10 mouse cellular contexts compared by ENCODE assay signal in the genomic region with DNA sequence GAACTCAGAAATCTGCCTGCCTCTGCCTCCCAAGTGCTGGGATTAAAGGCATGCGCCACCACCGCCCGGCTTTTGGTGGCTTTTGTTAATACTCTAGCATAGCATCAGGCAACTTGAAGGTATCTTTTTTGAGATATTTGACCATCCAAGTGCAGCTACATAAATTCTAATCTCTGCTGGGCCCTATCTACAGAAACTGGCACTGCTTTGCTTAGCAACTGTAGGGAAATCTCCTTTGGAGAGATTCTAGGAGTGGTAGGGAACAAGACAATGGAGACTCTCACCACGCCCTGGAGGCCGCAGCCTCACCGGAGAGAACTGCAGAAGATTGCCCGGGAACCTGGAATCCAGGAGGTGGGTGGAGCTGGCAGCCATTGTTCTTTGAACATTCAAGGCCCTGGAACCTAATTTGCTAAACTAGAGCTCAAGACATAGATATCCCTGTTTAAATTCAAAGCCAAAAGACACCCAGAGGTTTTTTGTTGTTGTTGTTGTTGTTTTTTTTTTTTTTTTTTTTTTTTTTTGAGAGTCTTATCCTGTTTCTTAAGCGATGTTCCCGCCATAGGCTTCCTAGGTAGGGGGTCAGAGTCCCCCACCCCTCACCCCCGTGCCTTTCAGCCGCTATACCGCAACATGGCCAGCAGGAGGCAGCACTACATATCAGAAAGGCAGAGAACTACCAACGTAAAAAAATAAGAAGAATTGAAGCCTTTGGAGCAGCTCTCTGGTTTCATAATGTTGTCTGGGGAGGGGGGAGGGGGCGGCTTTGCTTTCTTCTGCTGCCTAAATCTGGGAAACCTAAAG. TPM values are rescaled to one million over a fixed set of nuclear protein-coding genes. Genes with fewer than 3 reads are reported as not detected.
A peak's percentile ranks its signal among the peaks of the same experiment; 100 is the strongest.
DNase-seq lines count a peak whose midpoint lies in the region; ATAC-seq and TF ChIP-seq lines count a peak whose summit lies in the region.
"Had no signal": no experiment of that assay in that cellular context is flagged by ENCODE, and none has a peak within 500 bp of the region (broad histone marks: within the 10 kb centered on the region; RNA-seq: fewer than 3 reads in every experiment).

No protein-coding gene starts in this region.

- H3K9me3 ChIP-seq in hindbrain, postnatal 0 days (ENCODE audit: low read length) = no peaks in the 10 kb centered on the region
- H3K9me3 ChIP-seq in hindbrain, embryonic 12.5 days (replicated peaks) = no peaks in the 10 kb centered on the region
- H3K9me3 ChIP-seq: neural tube, embryonic 13.5 days had no signal

- H3K4me3 ChIP-seq in hindbrain, postnatal 0 days (ENCODE audit: low read length) = no peak overlapping the region
- H3K4me3 ChIP-seq in hindbrain, embryonic 12.5 days = no peak overlapping the region
- H3K4me3 ChIP-seq: erythroblast, embryonic 14.5 days; neural tube, embryonic 13.5 days had no signal

- no peaks in the 10 kb centered on the region for H3K27me3 ChIP-seq in hindbrain, postnatal 0 days (ENCODE audit: insufficient read depth, low read length)
- H3K27me3 ChIP-seq in hindbrain, embryonic 12.5 days = no peaks in the 10 kb centered on the region
- H3K27me3 ChIP-seq: neural tube, embryonic 13.5 days had no signal

- H3K9ac ChIP-seq in hindbrain, postnatal 0 days (replicated peaks; ENCODE audit: low read length) = no peak overlapping the region
- no peak overlapping the region for H3K9ac ChIP-seq in hindbrain, embryonic 12.5 days
- H3K9ac ChIP-seq: neural tube, embryonic 13.5 days had no signal

- no peak overlapping the region for H3K27ac ChIP-seq in hindbrain, postnatal 0 days
- H3K27ac ChIP-seq in hindbrain, embryonic 12.5 days = no peak overlapping the region
- H3K27ac ChIP-seq: neural tube, embryonic 13.5 days had no signal

- H3K4me2 ChIP-seq in hindbrain, postnatal 0 days (ENCODE audit: low read depth, low read length) = no peak overlapping the region
- no peak overlapping the region for H3K4me2 ChIP-seq in hindbrain, embryonic 12.5 days (replicated peaks)
- H3K4me2 ChIP-seq: neural tube, embryonic 13.5 days had no signal

- H3K36me3 ChIP-seq in hindbrain, postnatal 0 days (ENCODE audit: insufficient read depth, low read length) = no peaks in the 10 kb centered on the region
- no peaks in the 10 kb centered on the region for H3K36me3 ChIP-seq in hindbrain, embryonic 12.5 days
- H3K36me3 ChIP-seq: neural tube, embryonic 13.5 days had no signal

- WGBS in hindbrain, postnatal 0 days = 42% methylated on average over 14 of the region's 14 CpGs
- WGBS in hindbrain, embryonic 12.5 days = 40% methylated on average over 14 of the region's 14 CpGs

- DNase-seq in hindbrain, postnatal 0 days (ENCODE audit: low spot score) = peak; percentile 36
- DNase-seq in ES-CJ7 (ENCODE audit: low read depth, low spot score) = peak; percentile 85
- DNase-seq in c-Kit-positive CD71-positive TER-119-negative erythroid progenitor cells, embryonic 14.5 days (ENCODE audit: low read depth) = peak; percentile 5
- DNase-seq in kidney, postnatal 10 days = peak; percentile 61
- DNase-seq in ovary, adult 18-20 months (ENCODE audit: low spot score) = no peak

- peak; percentile 70 for TF ChIP-seq CTCF in hindbrain, postnatal 0 days (IDR thresholded peaks at IDR 0.05; ENCODE audit: low read depth)

- H3K4me1 ChIP-seq in hindbrain, postnatal 0 days (ENCODE audit: insufficient read depth, low read length) = no peaks in the 10 kb centered on the region
- no peaks in the 10 kb centered on the region for H3K4me1 ChIP-seq in hindbrain, embryonic 12.5 days
- H3K4me1 ChIP-seq: neural tube, embryonic 13.5 days had no signal

- ATAC-seq in hindbrain, postnatal 0 days = no peak
- no peak for ATAC-seq in hindbrain, embryonic 12.5 days (ENCODE audit: low FRiP score)
- ATAC-seq in megakaryocyte-erythroid progenitor cell, adult 5-6 weeks (replicated peaks; ENCODE audit: low FRiP score, low TSS enrichment, poor library complexity, severe bottlenecking) = peak; percentile 75
- no peak for ATAC-seq in erythroid progenitor cell, adult 5-6 weeks (replicated peaks; ENCODE audit: low FRiP score, poor library complexity, severe bottlenecking)

RNA-seq across cellular contexts. Expression of a gene that starts 34.1 kb away (rescaled TPM):
- total RNA-seq in hindbrain, postnatal 0 days (2014; rRNA removed) = 1.4 and 2.3 TPM in 2 replicates
- polyA plus RNA-seq in hindbrain, postnatal 0 days (2015; fragmentation: Nextera tagmentation; extraction: Ambion mirVana) = 4.8 and 5.1 TPM in 2 replicates
- polyA plus RNA-seq in hindbrain, embryonic 12.5 days (2016; fragmentation: Nextera tagmentation; extraction: Ambion mirVana) = 25.3 and 50.1 TPM in 2 replicates
- 0.35 TPM in 1 of 2 replicates, not detected in the other for total RNA-seq in megakaryocyte-erythroid progenitor cell, adult 5-6 weeks (2014; fragmentation: Nextera tagmentation)
- total RNA-seq in megakaryocyte-erythroid progenitor cell, adult 5-6 weeks (2017) = not detected in 2 replicates
- 5.9 TPM in 1 of 2 replicates, not detected in the other for total RNA-seq in erythroid progenitor cell, adult 5-6 weeks (2015; ENCODE audit: low replicate concordance)
- not detected in 2 replicates for total RNA-seq in erythroid progenitor cell, adult 5-6 weeks (2017; ENCODE audit: low replicate concordance)
- polyA plus RNA-seq: erythroblast, embryonic 14.5 days had no signal
